Mouse (Mus musculus) thymus, adult 2 months (tissue): ENCODE measurements around the gene Gpr88.

Experiments
- CTCF ChIP-seq: fragments of 200-500 bp; IDR thresholded peaks from 2 replicates; pipeline ENCODE4 v1.5.1; 2012; ENCODE audit warnings: mild to moderate bottlenecking, control low read depth, low read length, moderate library complexity, borderline replicate concordance; ENCODE audit not compliant: control insufficient read depth, poor library complexity, insufficient read depth; ENCODE audit errors: extremely low read depth
- POLR2A ChIP-seq: fragments of 200-500 bp; IDR thresholded peaks from 2 replicates; pipeline ENCODE4 v1.6.1; 2012; ENCODE audit warnings: mild to moderate bottlenecking, low read length, control low read depth, moderate library complexity; ENCODE audit not compliant: control insufficient read depth, poor library complexity, insufficient read depth; ENCODE audit errors: extremely low read depth

DNA sequence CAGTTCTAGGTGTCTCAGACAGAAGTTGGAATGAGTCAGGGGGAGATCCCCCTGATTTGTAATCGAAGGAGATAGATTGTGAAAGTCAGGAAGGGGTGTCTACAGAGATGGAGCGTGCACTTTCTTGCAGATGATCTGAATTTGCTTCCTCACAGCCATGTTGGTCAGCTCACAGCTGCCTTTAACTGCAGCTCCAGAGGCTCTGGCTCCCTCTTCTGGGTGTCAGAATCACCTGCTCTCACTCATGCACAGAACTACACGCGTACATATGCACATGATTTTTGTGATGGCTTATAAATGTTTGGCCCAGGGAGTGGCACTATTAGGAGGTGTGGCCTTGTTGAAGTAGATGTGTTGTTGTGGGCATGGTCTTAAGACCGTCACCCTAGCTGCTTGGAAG, 15.8 kb downstream of the Gpr88 start:
- TF ChIP-seq CTCF: no peak
- no peak for TF ChIP-seq POLR2A
